Mouse (Mus musculus) lung, postnatal 10 days (tissue): ENCODE measurements at regions not wholly inside any gene's neighbourhood (a gene's known extent, or its start where the extent isn't known, plus 50 kb on each side); places are given as distances from the start of the nearest gene placed in this dataset.
A peak's percentile ranks its signal among the peaks of the same experiment; 100 is the strongest.

Experiments
- DNase-seq: peaks from one replicate; pipeline ENCODE4 v3.0.0; 2021

DNA sequence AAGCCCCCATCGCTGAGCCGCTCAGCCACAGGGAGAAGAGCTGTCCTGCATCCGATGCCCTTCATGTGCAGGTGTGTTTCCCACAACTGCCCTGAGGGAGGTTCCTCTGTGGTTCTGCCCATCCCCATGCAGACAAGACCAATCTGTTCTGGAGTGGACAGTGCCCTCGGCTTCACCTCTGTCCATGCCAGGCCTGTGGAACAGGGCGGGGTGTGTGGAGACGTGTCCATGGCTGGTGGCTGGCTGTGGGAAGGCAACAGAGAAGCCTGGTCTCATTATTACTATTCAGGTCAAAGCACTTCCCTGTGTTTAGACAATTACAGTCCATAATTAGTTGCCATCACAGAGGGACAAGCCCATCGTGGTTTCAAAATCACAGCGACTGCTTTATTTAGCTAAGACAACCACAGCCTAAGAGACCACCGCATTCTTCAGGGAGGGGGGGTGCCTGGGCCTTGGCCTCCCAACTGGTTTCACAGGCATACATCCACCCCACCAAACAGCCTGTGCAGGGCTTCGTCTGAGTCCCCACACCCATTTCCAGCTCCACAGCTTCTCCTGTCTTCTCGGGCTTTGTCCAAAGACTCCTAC, 97.7 kb downstream of the Rplp1 start:
- DNase-seq, result no peak

DNA sequence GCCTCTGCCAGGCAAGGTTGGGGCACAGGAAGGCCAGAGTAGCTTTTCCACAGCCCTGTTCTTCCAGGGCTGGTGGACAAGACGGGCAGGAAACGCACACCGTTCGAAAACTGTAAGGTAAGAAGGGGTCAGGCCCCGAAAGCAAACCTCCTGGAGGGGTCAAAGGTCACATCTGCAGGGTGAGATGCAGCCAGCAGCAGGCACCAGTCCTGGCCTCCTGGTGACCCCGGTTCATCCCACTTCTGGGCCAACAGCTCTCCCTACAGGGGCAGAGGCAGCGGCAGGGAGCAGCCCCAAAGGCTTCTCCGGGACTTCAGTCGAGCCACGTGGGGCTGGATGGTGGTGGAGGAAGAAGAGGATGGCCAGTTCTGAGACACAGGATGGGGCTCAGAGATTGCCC, 98.3 kb downstream of the Rplp1 start:
- DNase-seq, result no peak

DNA sequence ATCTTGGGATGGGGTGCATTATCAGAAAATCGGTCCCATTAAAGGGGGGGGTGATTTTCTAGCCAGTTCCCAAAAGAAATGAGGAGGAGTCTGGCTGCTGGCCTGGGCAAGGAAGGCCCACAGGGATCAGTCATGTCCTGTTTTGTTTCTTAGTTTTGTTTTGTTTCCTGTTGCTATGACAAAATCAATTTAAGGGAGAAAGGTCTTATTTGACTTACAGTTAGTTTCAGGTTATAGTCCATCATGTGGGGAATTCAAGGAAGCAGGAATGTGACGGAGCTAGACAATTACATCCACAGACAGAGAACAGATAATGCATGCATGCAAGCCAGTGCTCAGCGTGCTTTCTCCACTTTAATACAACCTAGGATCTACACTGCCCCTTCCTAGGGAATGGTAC, 101.1 kb downstream of the Rplp1 start:
- no peak for DNase-seq

- DNase-seq, result no peak
Measured at GRCm38 (mm10) chr9:61812315-61812714, 102.0 kb downstream of the Rplp1 start.

DNA sequence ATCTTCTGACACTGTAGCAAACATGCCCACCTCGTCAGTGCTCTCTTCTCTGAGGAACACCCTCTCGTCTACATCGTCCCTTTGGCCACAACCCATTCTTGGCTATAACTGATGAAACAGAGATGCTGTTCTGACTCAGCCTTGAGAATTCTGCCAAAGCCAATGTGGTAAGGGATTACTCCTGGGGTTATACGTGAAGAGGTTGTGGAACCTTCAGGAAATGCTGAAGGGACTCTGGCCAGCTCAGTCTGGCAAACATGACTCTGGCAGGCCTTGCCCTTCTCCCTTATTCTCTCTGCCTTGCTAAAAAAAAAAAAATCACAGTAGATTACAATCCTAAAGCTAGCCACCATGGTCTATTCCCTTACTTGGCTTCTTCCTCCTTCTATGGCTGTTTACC, 103.9 kb downstream of the Rplp1 start:
- DNase-seq, result no peak

- DNase-seq, result peak; percentile 56
Measured at GRCm38 (mm10) chr9:61808351-61809225, 105.8 kb downstream of the Rplp1 start.

GRCm38 (mm10) chr9:61805971-61806370, 108.4 kb downstream of the Rplp1 start:
- no peak for DNase-seq

GRCm38 (mm10) chr9:61803555-61803954, 110.8 kb downstream of the Rplp1 start:
- no peak for DNase-seq

DNA sequence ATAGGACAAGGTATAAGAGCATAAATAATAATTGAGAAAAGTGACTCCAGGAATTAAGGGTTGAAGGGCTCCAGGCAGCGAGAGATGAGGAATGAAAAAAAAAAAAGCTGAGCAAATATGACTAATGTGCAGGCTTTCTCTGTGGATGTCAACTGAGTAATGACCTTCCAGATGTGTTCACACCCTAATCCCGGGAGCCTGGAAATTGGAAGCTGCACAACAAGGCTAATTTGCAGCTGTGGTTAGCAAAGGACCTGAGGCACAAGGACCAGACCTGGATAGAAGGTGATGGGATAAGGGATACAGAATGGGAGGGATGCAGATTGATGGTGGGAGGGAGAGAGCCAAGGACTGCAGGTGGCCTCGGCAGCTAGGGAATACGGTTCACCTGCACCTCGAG, 111.6 kb downstream of the Rplp1 start:
- DNase-seq, result no peak

- no peak for DNase-seq
Measured at GRCm38 (mm10) chr9:61799535-61799934, 114.8 kb downstream of the Rplp1 start.

DNA sequence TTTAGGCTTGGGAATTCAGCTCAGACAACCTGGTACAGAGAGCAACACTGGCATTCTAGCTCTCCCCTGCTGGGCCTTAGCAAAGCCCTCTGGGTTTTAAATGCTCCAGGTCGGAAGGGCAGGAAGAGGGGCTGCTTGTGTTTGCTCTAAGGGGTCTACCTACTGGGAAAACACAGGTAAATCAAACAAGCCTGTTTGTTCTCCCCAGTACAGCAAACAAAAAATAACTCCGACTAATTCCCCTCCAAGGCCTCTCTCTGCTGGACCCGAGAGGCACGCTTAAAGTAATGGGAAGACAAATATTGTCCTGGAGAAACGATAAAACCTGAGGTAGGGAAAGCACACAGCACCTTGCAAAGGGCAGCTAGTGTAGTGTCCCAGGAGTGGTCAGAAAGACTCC, 118.4 kb downstream of the Rplp1 start:
- no peak for DNase-seq

DNA sequence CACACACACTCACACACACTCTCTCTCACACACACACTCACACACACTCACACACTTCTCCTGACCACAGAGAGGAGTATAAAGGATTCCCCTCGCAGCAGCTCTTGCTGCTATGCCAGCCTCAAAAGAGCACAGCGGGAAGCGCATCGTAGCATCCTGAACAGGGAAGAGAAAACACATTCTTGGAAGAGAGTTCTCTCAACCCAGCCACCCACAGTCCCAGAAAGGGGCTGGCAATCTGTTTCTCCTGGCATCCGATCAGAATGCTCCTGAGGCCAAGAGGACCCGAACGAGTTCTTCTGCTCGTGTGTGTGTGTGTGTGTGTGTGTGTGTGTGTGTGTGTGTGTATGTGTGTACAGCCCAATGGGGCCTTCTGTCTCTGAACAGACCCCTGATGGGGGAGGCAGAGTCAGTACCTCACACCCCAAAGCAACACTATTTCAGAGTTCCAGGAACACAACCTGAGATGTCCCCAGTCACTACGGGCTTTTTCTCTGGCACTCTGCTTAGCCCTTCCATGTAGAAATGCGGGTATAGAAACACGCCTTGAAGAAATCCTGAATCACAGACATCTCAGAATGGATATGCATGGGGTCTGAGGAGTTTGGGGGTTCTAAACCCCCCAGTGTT, 122.8 kb downstream of the Rplp1 start:
- DNase-seq, result peak; percentile 24

DNA sequence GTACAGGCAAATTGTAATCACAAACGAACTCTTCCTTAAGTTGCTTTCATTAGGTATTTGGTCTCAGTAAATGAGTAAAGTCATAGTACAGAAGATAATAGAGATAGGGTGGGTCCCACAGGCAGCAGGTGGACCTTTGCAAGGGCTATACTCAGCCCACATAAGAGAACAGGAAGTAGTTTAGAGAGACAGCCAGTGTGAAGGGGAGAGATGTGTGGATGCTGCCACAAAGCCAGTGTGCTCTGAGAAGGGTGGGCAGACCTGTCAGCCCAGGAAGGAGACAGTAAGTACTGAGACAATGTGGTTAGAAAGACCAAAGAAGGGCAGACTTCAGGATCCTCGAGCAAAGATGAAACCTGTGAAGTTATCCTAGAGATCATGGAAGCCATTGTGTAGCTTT, 123.5 kb downstream of the Rplp1 start:
- DNase-seq, result no peak

DNA sequence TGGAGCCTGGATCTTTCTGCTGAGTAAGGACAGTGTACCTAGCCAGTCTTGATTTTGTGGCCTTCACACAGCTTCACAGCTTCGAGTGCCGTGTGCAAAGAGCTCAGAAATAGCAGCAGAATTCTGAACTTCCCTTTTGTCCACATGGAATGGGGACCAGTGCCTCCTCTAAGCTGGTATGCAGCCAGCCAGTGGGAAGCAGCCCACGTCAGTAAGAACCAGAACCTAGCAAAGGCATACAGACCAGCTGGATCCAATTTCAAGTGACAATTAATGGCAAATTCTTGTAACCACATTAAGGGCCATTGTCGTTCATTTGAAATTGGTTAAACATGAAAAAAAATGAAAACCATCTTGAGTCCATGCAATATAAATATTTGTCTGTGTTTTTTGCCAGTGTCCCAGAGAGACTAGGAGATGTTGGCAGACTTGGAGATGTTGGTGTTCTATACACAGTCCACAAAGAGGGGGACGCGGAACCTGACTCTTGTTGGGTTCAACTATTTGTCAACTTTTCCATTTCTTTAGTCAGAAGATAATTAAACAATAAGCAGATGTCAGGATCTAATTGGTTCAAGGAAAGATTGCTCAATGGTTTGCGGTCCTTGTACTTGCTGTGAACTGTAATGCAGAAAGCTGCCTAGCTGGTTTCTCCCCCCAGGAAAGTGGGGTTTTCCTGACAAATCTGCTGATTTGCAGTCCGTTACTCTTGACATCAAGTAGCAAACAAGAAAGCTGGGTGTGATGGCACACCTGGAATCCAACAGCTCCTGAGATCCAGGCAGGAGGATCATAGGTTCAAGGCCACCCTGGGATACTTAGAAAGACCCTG, 125.1 kb downstream of the Rplp1 start:
- DNase-seq, result peak; percentile 47

- DNase-seq, result no peak
Measured at GRCm38 (mm10) chr9:61781469-61781868, 132.9 kb downstream of the Rplp1 start.

GRCm38 (mm10) chr9:61780186-61780939, 134.0 kb downstream of the Rplp1 start:
- DNase-seq, result no peak

DNA sequence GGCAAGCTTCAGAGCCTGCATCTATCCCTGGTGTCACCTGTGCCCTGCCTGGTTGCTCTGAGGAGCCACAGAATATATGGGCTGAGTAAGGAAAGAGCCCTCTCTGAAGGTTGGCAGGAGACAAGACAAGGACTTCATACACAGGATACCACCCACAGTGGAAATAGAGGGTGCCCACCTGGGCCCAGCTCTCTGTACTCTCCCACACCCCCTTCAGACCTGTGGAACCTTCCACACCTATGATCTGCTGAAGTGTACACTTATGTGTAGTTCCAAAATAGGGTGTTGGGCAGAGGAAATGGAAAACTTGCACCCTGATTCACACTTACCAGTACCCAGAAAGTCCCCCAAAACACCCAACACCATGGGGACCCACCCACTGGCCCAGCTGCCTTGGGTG, 135.2 kb downstream of the Rplp1 start:
- no peak for DNase-seq

GRCm38 (mm10) chr9:61776446-61776845, 137.9 kb downstream of the Rplp1 start:
- DNase-seq, result no peak

DNA sequence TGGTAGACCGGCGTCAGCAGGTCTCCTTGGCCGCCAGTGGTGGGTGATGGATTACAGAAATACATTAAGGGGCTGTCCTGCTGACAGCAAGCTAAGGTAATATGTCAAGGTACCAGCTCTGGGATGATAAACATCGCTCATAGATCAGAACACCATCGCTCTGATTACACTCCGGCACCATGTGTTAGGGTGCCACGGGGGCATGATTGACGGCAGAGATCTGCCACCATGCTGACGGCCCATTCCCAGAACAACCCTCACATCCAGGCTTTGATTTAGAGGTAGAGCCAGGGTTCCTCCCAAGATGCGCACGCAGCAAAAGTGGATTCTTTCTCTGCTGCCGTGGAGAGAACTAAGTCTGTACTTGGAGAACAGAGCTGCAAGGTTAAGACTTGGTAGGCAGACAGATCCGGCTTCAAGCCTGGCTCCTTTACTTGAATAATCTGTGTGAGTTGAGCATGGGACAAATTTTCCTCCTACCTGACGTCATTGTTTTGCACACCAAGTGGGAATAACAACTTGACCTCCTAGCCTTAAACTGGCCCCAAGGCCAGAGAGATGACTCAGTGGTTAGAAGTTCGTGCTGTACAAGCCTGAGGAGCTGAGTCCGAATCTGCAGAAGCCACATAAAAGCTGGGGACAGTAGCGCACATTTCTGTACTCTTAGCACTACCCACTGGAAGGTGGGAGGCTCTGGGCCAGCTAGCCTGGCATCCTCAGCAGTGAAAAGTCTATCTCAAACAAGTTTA, 144.0 kb downstream of the Rplp1 start:
- DNase-seq, result no peak

DNA sequence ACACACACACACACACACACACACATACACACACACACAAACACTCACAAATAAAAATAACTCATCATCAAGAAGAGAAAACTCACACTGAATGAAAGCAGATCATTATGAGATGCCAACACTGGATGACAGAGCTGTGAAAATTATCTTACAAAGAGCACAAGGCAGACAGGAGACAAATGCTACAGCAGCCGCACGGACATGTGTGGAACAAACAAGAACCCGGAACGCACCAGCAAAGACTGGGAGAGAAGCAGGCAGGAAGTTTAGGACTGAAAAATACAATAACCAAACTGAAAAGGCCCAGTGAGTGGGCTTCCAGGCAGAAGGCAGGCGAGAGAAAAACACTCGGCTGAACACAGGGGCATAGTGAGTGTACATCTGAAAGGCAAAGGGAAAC, 148.2 kb downstream of the Rplp1 start:
- no peak for DNase-seq

DNA sequence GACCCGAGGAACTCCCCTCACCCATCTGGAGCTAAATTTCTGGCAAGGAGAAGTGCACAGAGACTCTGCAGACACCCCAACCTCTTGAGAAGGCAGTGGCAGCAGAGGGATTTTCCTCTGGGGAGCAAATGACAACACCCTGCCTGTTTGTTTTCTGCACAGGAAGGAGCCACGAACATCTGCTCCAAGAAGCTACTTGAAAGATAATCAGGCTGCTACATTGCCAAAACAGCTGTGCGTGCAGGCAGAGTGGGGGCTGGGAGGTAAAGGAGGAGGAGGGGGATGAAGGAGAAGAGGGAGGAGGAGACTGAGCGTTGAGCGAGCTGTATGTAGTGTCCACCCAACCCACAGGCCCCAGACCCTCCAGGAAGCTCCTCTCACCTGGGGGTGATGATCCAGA, 149.0 kb downstream of the Rplp1 start:
- peak; percentile 25 for DNase-seq

- no peak for DNase-seq
Measured at GRCm38 (mm10) chr9:61757806-61758205, 156.5 kb downstream of the Rplp1 start.
